Mouse (Mus musculus) kidney, postnatal 0 days (tissue): ENCODE results near the gene Mettl14. TPM values are rescaled to one million over a fixed set of nuclear protein-coding genes. Genes with fewer than 3 reads are reported as not detected.

Source experiments
- ATAC-seq: fragments of 200-750 bp; cut with Nextera tagmentation; replicated peaks from 2 replicates; pipeline ENCODE4 v1.8.0; 2017; ENCODE audit warnings: low read depth, moderate number of reproducible peaks, moderate TSS enrichment, moderate library complexity; ENCODE audit not compliant: low FRiP score
- DNase-seq: peaks from one replicate; pipeline ENCODE4 v3.0.0-alpha.2; 2016; ENCODE audit warnings: low spot score
- H3K27ac ChIP-seq: fragments of 300-500 bp; sonication (generic); 2 replicates; pipeline ENCODE4 v1.5.1; 2014; ENCODE audit warnings: mild to moderate bottlenecking
- H3K27me3 ChIP-seq: fragments of 300-500 bp; sonication (generic); 2 replicates; pipeline ENCODE4 v1.6.1; 2014; ENCODE audit warnings: low read length, mixed read lengths; ENCODE audit not compliant: insufficient read depth
- H3K36me3 ChIP-seq: fragments of 300-500 bp; sonication (generic); 2 replicates; pipeline ENCODE4 v1.6.1; 2014; ENCODE audit warnings: low read length, mixed read lengths; ENCODE audit not compliant: insufficient read depth
- H3K4me1 ChIP-seq: fragments of 300-500 bp; sonication (generic); replicated peaks from 2 replicates; pipeline ENCODE4 v1.6.1; 2014; ENCODE audit warnings: antibody characterized with exemption, low read length, mixed read lengths; ENCODE audit not compliant: insufficient read depth
- H3K4me2 ChIP-seq: fragments of 300-500 bp; sonication (generic); 2 replicates; pipeline ENCODE4 v1.6.1; 2014; ENCODE audit warnings: mild to moderate bottlenecking, low read length, moderate library complexity, mixed read lengths
- H3K4me3 ChIP-seq: fragments of 300-500 bp; sonication (generic); replicated peaks from 2 replicates; pipeline ENCODE4 v1.5.1; 2014; ENCODE audit warnings: low read depth, low read length
- H3K9ac ChIP-seq: fragments of 300-500 bp; sonication (generic); 2 replicates; pipeline ENCODE4 v1.6.1; 2014; ENCODE audit warnings: low read depth, low read length
- H3K9me3 ChIP-seq: fragments of 300-500 bp; sonication (generic); replicated peaks from 2 replicates; pipeline ENCODE4 v1.6.1; 2016; ENCODE audit warnings: low read length, inconsistent platforms, mixed read lengths
- CTCF ChIP-seq: IDR thresholded peaks from 2 replicates; pipeline ENCODE4 v1.5.1; 2016; ENCODE audit warnings: antibody characterized with exemption, low read depth, mild to moderate bottlenecking, moderate library complexity
- WGBS: fragments of 180-500 bp; shearing (Covaris S2); extraction: QIAGEN DNeasy Blood & Tissue Kit; methylation state at CpG from one replicate; pipeline ENCODE4 v1.1.7; 2014; 5-methylcytosine and 5-hydroxymethylcytosine counted together
- polyA plus RNA-seq: library from polyadenylated mRNA; unstranded; fragments of >200 nt; fragmentation: Nextera tagmentation; extraction: Ambion mirVana; gene quantifications from 2 replicates; pipeline ENCODE4 v1.2.1, GENCODE M21; 2015

Gene Mettl14
- polyA plus RNA-seq, 1 experiment from 2014 or later, result 21.5 TPM

- Histone ChIP-seq H3K4me1 (no peaks in the 10 kb centered on the region), H3K36me3 (peaks cover 21% of the 10 kb centered on the region), H3K9me3 (no peaks in the 10 kb centered on the region), H3K27me3 (no peaks in the 10 kb centered on the region), H3K27ac (no peak overlapping the region), H3K9ac (no peak overlapping the region), H3K4me3 (no peak overlapping the region), H3K4me2 (no peak overlapping the region)
- WGBS, result 80% methylated on average over 12 of the region's 12 CpGs
- no peak for DNase-seq
- no peak for TF ChIP-seq CTCF
- no peak for ATAC-seq
These were observed 37.7 kb downstream of the Mettl14 start for GRCm38 (mm10) chr3:123348080-123348802.

GRCm38 (mm10) chr3:123343690-123344089, 42.2 kb downstream of the Mettl14 start:
- ATAC-seq (no peak), DNase-seq (no peak)
- TF ChIP-seq CTCF, result no peak
- Histone ChIP-seq H3K36me3 (0 out of 2 replicates have a peak, but pooled peaks cover 10% of the 10 kb centered on the region), H3K4me1 (no peaks in the 10 kb centered on the region), H3K9ac (no peak overlapping the region), H3K27me3 (no peaks in the 10 kb centered on the region), H3K9me3 (no peaks in the 10 kb centered on the region), H3K27ac (no peak overlapping the region), H3K4me2 (no peak overlapping the region), H3K4me3 (no peak overlapping the region)
- WGBS, result 42% methylated on average over 6 of the region's 6 CpGs

- 0 out of 2 replicates have a peak, but pooled peaks cover 10% of the 10 kb centered on the region for H3K36me3 ChIP-seq
- no peak overlapping the region for H3K4me3 ChIP-seq
- DNase-seq (no peak), ATAC-seq (no peak)
- no peak for TF ChIP-seq CTCF
- H3K9me3 ChIP-seq, result no peaks in the 10 kb centered on the region
- no peak overlapping the region for H3K9ac ChIP-seq
- no peaks in the 10 kb centered on the region for H3K4me1 ChIP-seq
- no peak overlapping the region for H3K27ac ChIP-seq
- WGBS, result 87% methylated on average over 2 of the region's 2 CpGs
- no peak overlapping the region for H3K4me2 ChIP-seq
- H3K27me3 ChIP-seq, result no peaks in the 10 kb centered on the region
These were observed 44.9 kb downstream of the Mettl14 start for GRCm38 (mm10) chr3:123341049-123341448.

- TF ChIP-seq CTCF, result no peak
- H3K4me1 ChIP-seq, result no peaks in the 10 kb centered on the region
- 0 out of 2 replicates have a peak, but pooled peaks cover 6% of the 10 kb centered on the region for H3K36me3 ChIP-seq
- no peak overlapping the region for H3K9ac ChIP-seq
- WGBS, result 46% methylated on average over 12 of the region's 12 CpGs
- H3K27ac ChIP-seq, result 0 out of 2 replicates have a peak overlapping the region, but pooled peaks have one; percentile 19
- ATAC-seq, result no peak
- no peak overlapping the region for H3K4me3 ChIP-seq
- no peaks in the 10 kb centered on the region for H3K9me3 ChIP-seq
- no peaks in the 10 kb centered on the region for H3K27me3 ChIP-seq
- no peak overlapping the region for H3K4me2 ChIP-seq
- peak; percentile 66 for DNase-seq
These were observed 47.2 kb downstream of the Mettl14 start for GRCm38 (mm10) chr3:123338666-123339195.

- Histone ChIP-seq H3K4me2 (no peak overlapping the region), H3K36me3 (0 out of 2 replicates have a peak, but pooled peaks cover 5% of the 10 kb centered on the region), H3K27ac (no peak overlapping the region), H3K4me3 (no peak overlapping the region), H3K9ac (no peak overlapping the region), H3K27me3 (no peaks in the 10 kb centered on the region), H3K4me1 (0 out of 2 replicates have a peak, but pooled peaks cover under 1% of the 10 kb centered on the region), H3K9me3 (no peaks in the 10 kb centered on the region)
- ATAC-seq (no peak), DNase-seq (no peak)
- WGBS, result 66% methylated on average over 6 of the region's 6 CpGs
- TF ChIP-seq CTCF, result no peak
These were observed 48.1 kb downstream of the Mettl14 start for GRCm38 (mm10) chr3:123337853-123338252.

- Histone ChIP-seq H3K27me3 (no peaks in the 10 kb centered on the region), H3K36me3 (0 out of 2 replicates have a peak, but pooled peaks cover 5% of the 10 kb centered on the region), H3K27ac (no peak overlapping the region), H3K4me1 (0 out of 2 replicates have a peak, but pooled peaks cover 3% of the 10 kb centered on the region), H3K9me3 (no peaks in the 10 kb centered on the region), H3K9ac (no peak overlapping the region), H3K4me2 (no peak overlapping the region), H3K4me3 (no peak overlapping the region)
- no peak for ATAC-seq
- 63% methylated on average over 5 of the region's 5 CpGs for WGBS
- TF ChIP-seq CTCF, result no peak
- DNase-seq, result no peak
These were observed 49.0 kb downstream of the Mettl14 start for GRCm38 (mm10) chr3:123336951-123337350.
